Mouse (Mus musculus) CH12.LX (cell line): ENCODE measurements around the gene Pcsk1n. TPM values are rescaled to one million over a fixed set of nuclear protein-coding genes. Genes with fewer than 3 reads are reported as not detected.
A peak's percentile ranks its signal among the peaks of the same experiment; 100 is the strongest.
"Not testable (repeated sequence)": the region's sequence is repeated elsewhere in the genome, so short reads cannot be mapped to it uniquely, and the experiment has no call there.

Experiments
- DNase-seq: peaks from one replicate; pipeline ENCODE4 v3.0.0-alpha.2; 2013; ENCODE audit errors: extremely low read depth
- H3K27ac ChIP-seq: 2 replicates; pipeline ENCODE4 v1.5.1; 2012; ENCODE audit warnings: low read depth, mild to moderate bottlenecking, control low read depth, moderate library complexity; ENCODE audit not compliant: insufficient read depth
- H3K27me3 ChIP-seq: replicated peaks from 2 replicates; pipeline ENCODE3; 2012; ENCODE audit warnings: inconsistent platforms
- H3K36me3 ChIP-seq, 2 experiments: replicated peaks in 1 of 2; 2 replicates each; pipeline versions ENCODE3 to v1.6.1; 2012; ENCODE audit warnings: inconsistent platforms in 1 of 2, low read length in 1 of 2, mild to moderate bottlenecking in 1 of 2, mixed read lengths in 1 of 2, moderate library complexity in 1 of 2; ENCODE audit not compliant: control insufficient read depth in 1 of 2, insufficient read depth in 1 of 2
- H3K4me1 ChIP-seq, 2 experiments: 2 replicates each; pipeline ENCODE4 v1.6.1; 2012; ENCODE audit warnings: inconsistent platforms in 1 of 2, moderate library complexity in 1 of 2; ENCODE audit not compliant: insufficient read depth in 2 of 2, control insufficient read depth in 1 of 2
- H3K4me2 ChIP-seq: 2 replicates; pipeline ENCODE4 v1.6.1; 2012; ENCODE audit warnings: low read depth, mild to moderate bottlenecking, control low read depth; ENCODE audit not compliant: poor library complexity, insufficient read depth, severe bottlenecking
- H3K4me3 ChIP-seq, 3 experiments: fragments of 150-350 bp in 1 of 3; sonication (generic) in 1 of 3; replicated peaks in 1 of 3; 2 replicates each; pipeline versions ENCODE3 to v1.5.1; 2011 to 2012; ENCODE audit warnings: low read depth in 2 of 3, low read length in 2 of 3, mild to moderate bottlenecking in 2 of 3, moderate library complexity in 2 of 3, control low read depth in 1 of 3, improper control_type of control experiment in 1 of 3, inconsistent platforms in 1 of 3, mixed read lengths in 1 of 3; ENCODE audit not compliant: poor library complexity in 1 of 3
- H3K79me2 ChIP-seq: replicated peaks from 2 replicates; pipeline ENCODE4 v1.6.1; 2012; ENCODE audit warnings: mild to moderate bottlenecking, moderate library complexity; ENCODE audit not compliant: control insufficient read depth, poor library complexity, insufficient read depth, severe bottlenecking; ENCODE audit errors: extremely low read depth
- H3K9ac ChIP-seq: 2 replicates; pipeline ENCODE4 v1.6.1; 2012; ENCODE audit warnings: low read depth, mild to moderate bottlenecking, control low read depth, moderate library complexity; ENCODE audit not compliant: insufficient read depth
- H3K9me3 ChIP-seq: replicated peaks from 2 replicates; pipeline ENCODE3; 2012; ENCODE audit warnings: low read length, inconsistent platforms, mixed read lengths
- CHD1 ChIP-seq: IDR thresholded peaks from 2 replicates; pipeline ENCODE4 v1.6.1; 2012; ENCODE audit warnings: low read depth, low read length, improper control_type of control experiment, inconsistent platforms
- CTCF ChIP-seq, 2 experiments: IDR thresholded peaks in 1 of 2; conservative IDR thresholded peaks in 1 of 2; 2 replicates each; pipeline ENCODE4 v1.5.1; 2011 to 2012; ENCODE audit warnings: low read depth in 2 of 2, low read length in 2 of 2, improper control_type of control experiment in 1 of 2, inconsistent platforms in 1 of 2, mild to moderate bottlenecking in 1 of 2, moderate library complexity in 1 of 2
- E2F4 ChIP-seq: IDR thresholded peaks from 2 replicates; pipeline ENCODE4 v1.6.1; 2011; ENCODE audit warnings: low read depth, low read length, improper control_type of control experiment; ENCODE audit not compliant: insufficient replicate concordance
- EP300 ChIP-seq: IDR thresholded peaks from 2 replicates; pipeline ENCODE4 v1.6.1; 2011; ENCODE audit warnings: low read length, improper control_type of control experiment
- MXI1 ChIP-seq: IDR thresholded peaks from 2 replicates; pipeline ENCODE4 v1.6.1; 2011; ENCODE audit warnings: mild to moderate bottlenecking, low read depth, low read length, improper control_type of control experiment
- NELFE ChIP-seq: IDR thresholded peaks from 2 replicates; pipeline ENCODE4 v1.6.1; 2011; ENCODE audit warnings: low read depth, low read length, improper control_type of control experiment
- POLR2AphosphoS2 ChIP-seq: IDR thresholded peaks from 2 replicates; pipeline ENCODE4 v1.6.1; 2011; ENCODE audit warnings: low read depth, low read length, improper control_type of control experiment
- RAD21 ChIP-seq: IDR thresholded peaks from 2 replicates; pipeline ENCODE4 v1.6.1; 2011; ENCODE audit warnings: low read depth, mild to moderate bottlenecking, low read length, improper control_type of control experiment, moderate library complexity
- RCOR1 ChIP-seq: conservative IDR thresholded peaks from 2 replicates; pipeline ENCODE4 v1.6.1; 2012; ENCODE audit warnings: low read depth, mild to moderate bottlenecking, inconsistent platforms, low read length, improper control_type of control experiment
- SMC3 ChIP-seq: IDR thresholded peaks from 2 replicates; pipeline ENCODE4 v1.6.1; 2011; ENCODE audit warnings: low read depth, low read length, improper control_type of control experiment
- ZKSCAN1 ChIP-seq: IDR thresholded peaks from 2 replicates; pipeline ENCODE4 v1.6.1; 2012; ENCODE audit warnings: low read depth, inconsistent platforms, low read length, improper control_type of control experiment, borderline replicate concordance
- dilution Hi-C: fragments of 300-500 bp; cut with MboI; formaldehyde crosslinking; loops from 2 replicates; pipeline ENCODE4 v1.14.3; 2020; ENCODE audit warnings: low sequenced_read_pairs; ENCODE audit not compliant: extremely low pct_unique_long_range_greater_than_20kb, extremely low pct_ligation_motif_present
- in situ Hi-C: fragments of 300-500 bp; cut with MboI; formaldehyde crosslinking; loops from 3 replicates; pipeline ENCODE4 v1.14.3; 2019; ENCODE audit warnings: low sequenced_read_pairs, low pct_ligation_motif_present, low pct_unique_long_range_greater_than_20kb, mixed read lengths
- polyA plus RNA-seq: library from polyadenylated mRNA; unstranded; fragments of >175 nt; gene quantifications from 2 replicates; pipeline ENCODE4 v1.2.1, GENCODE M21; 2012; ENCODE audit warnings: low read depth; ENCODE audit not compliant: insufficient read length
- total RNA-seq, 2 experiments: library from RNA; depleted of rRNA; stranded (reverse); fragments of 300-350 nt in 1 of 2; fragments of >200 nt in 1 of 2; gene quantifications; 2 replicates each; pipeline ENCODE4 v1.2.3; 2012 to 2014

Pcsk1n gene
- total and polyA plus RNA-seq, 3 experiments = not detected

DNA sequence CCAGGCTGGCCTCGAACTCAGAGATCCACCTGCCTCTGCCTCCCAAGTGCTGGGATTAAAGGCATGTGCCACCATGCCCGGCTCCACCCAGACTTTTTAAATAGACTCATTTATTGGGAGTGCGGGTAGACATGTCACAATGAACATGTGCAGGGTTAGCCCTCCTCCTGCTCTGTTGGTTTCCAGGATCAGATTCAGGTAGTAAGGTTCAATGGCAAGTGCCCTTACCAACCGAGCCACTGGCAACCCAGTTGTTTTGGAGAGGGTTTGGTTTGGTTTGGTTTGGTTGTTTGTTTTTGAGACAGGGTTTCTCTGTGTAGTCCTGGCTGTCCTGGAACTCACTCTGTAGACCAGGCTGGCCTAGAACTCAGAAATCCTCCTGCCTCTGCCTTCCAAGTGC is 10.4 kb upstream of the Pcsk1n start, which contains the start of gene Gm10490:
Gene Gm10490, plus strand, starts transcription at position 301 of the 400 bp plus-strand sequence.
- H3K4me2 ChIP-seq, DNase-seq, H3K4me1 ChIP-seq, H3K9ac ChIP-seq, H3K27ac ChIP-seq, H3K79me2 ChIP-seq, H3K9me3 ChIP-seq, H3K27me3 ChIP-seq, H3K4me3 ChIP-seq, dilution Hi-C loops: not testable (repeated sequence)
- in situ Hi-C loops = loop anchor here (25.0 kb wide), 1 partner anchor 203 kb away; no protein-coding TSS in a partner anchor
- H3K36me3 ChIP-seq = peaks cover 10 to 23% of the 10 kb centered on the region in 2 experiments

GRCm38 (mm10) chrX:7910473-7910872 is 9.1 kb upstream of the Pcsk1n start:
- TF ChIP-seq RCOR1 (no peak), EP300 (no peak), POLR2AphosphoS2 (no peak), CTCF (conservative IDR thresholded peaks at IDR 0.05 in 1 of 2, IDR thresholded peaks at IDR 0.05 in 1 of 2; ENCODE audit: low read depth in 2 of 2, low read length in 2 of 2) (peak in 1 of 2 experiments; percentile 9; a peak in 1 of 4 replicates), ZKSCAN1 (no peak), E2F4 (no peak), NELFE (no peak), MXI1 (no peak), CHD1 (no peak)
- Histone ChIP-seq H3K27me3 (no peaks in the 10 kb centered on the region), H3K36me3 (peaks cover 10 to 19% of the 10 kb centered on the region in 2 experiments), H3K4me1 (no peaks in the 10 kb centered on the region), H3K27ac (no peak overlapping the region), H3K9ac (no peak overlapping the region), H3K9me3 (no peaks in the 10 kb centered on the region), H3K79me2 (no peaks in the 10 kb centered on the region), H3K4me3 (no peak overlapping the region), H3K4me2 (no peak overlapping the region)
- DNase-seq = no peak
- in situ Hi-C loops (loop anchor here (5.0 to 25.0 kb wide), 2 partner anchors 107 to 202 kb away; partner anchors contain the start of gene Glod5), dilution Hi-C loops (no loop called here)

GRCm38 (mm10) chrX:7915669-7916068 is 4.0 kb upstream of the Pcsk1n start:
- not testable (repeated sequence) for DNase-seq
- in situ Hi-C loops = loop anchor here (25.0 kb wide), 1 partner anchor 197 kb away; no protein-coding TSS in a partner anchor
- TF ChIP-seq RAD21 = peak; percentile 10
- peak in 1 of 2 experiments; percentile 38; a peak in 2 of 4 replicates for TF ChIP-seq CTCF (conservative IDR thresholded peaks at IDR 0.05 in 1 of 2, IDR thresholded peaks at IDR 0.05 in 1 of 2; ENCODE audit: low read depth in 2 of 2, low read length in 2 of 2)
- peak; percentile 12; the same call in 1 of the 2 replicates for TF ChIP-seq SMC3
- TF ChIP-seq, all 38 proteins: peak for 3; not testable (repeated sequence) for 35
- H3K4me1 ChIP-seq, H3K4me3 ChIP-seq, H3K27ac ChIP-seq, H3K9me3 ChIP-seq, H3K79me2 ChIP-seq, dilution Hi-C loops, H3K27me3 ChIP-seq, H3K36me3 ChIP-seq, H3K4me2 ChIP-seq, H3K9ac ChIP-seq: not testable (repeated sequence)
